Mouse (Mus musculus) embryonic facial prominence, embryonic 10.5 days (tissue): ENCODE measurements at regions not wholly inside any gene's neighbourhood (a gene's known extent, or its start where the extent isn't known, plus 50 kb on each side); places are given as distances from the start of the nearest gene placed in this dataset.

Experiments used
- DNase-seq: peaks from one replicate; pipeline ENCODE4 v3.0.0-alpha.2; 2017; ENCODE audit warnings: low spot score
- H3K27ac ChIP-seq: fragments of 300-500 bp; sonication (generic); replicated peaks from 2 replicates; pipeline ENCODE4 v1.5.1; 2016; ENCODE audit warnings: mild to moderate bottlenecking
- H3K27me3 ChIP-seq: fragments of 300-500 bp; sonication (generic); replicated peaks from 2 replicates; pipeline ENCODE4 v1.6.1; 2016; ENCODE audit warnings: low read depth, mild to moderate bottlenecking; ENCODE audit not compliant: poor library complexity, severe bottlenecking
- H3K36me3 ChIP-seq: fragments of 300-500 bp; sonication (generic); replicated peaks from 2 replicates; pipeline ENCODE4 v1.6.1; 2016; ENCODE audit warnings: mild to moderate bottlenecking, moderate library complexity
- H3K4me1 ChIP-seq: fragments of 300-500 bp; sonication (generic); 2 replicates; pipeline ENCODE4 v1.6.1; 2016
- H3K4me3 ChIP-seq: fragments of 300-500 bp; sonication (generic); 2 replicates; pipeline ENCODE4 v1.5.1; 2016; ENCODE audit warnings: mild to moderate bottlenecking, moderate library complexity
- H3K9me3 ChIP-seq: fragments of 300-500 bp; sonication (generic); 2 replicates; pipeline ENCODE4 v1.6.1; 2016; ENCODE audit warnings: mild to moderate bottlenecking
- WGBS: fragments of 180-500 bp; shearing (Covaris S2); methylation state at CpG from one replicate; pipeline ENCODE4 v1.1.7; 2016; 5-methylcytosine and 5-hydroxymethylcytosine counted together

DNA sequence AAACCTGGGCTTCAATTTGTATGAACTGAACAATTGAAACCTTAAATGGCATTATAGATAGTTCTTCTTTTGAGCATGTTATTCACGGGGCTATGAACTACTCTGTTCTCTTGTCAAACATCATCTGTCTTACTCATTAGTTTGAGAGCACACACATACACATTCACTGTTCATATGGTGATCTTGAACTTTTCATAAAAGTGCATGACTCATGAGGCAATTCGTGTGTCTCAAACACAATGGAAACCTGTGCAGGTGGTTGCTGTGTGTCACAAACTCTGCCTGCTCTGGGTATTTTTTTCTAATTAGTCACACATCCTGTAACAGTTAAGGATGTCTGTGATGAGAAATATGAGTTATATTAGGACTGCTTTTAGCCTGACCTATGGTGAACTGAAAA is 79.8 kb upstream of the Itprid2 start:
- no peak for DNase-seq
- 81% methylated on average over 2 of the region's 2 CpGs for WGBS
- Histone ChIP-seq H3K27ac (no peak overlapping the region), H3K27me3 (no peaks in the 10 kb centered on the region), H3K4me3 (no peak overlapping the region), H3K4me1 (no peaks in the 10 kb centered on the region), H3K9me3 (no peaks in the 10 kb centered on the region), H3K36me3 (no peaks in the 10 kb centered on the region)

- no peak for DNase-seq
- H3K4me1 ChIP-seq = no peaks in the 10 kb centered on the region
- 93% methylated on average over 3 of the region's 3 CpGs for whole genome bisulfite sequencing
- H3K27me3 ChIP-seq = no peaks in the 10 kb centered on the region
- H3K9me3 ChIP-seq = no peaks in the 10 kb centered on the region
- no peaks in the 10 kb centered on the region for H3K36me3 ChIP-seq
- no peak overlapping the region for H3K27ac ChIP-seq
- H3K4me3 ChIP-seq = no peak overlapping the region
Observed at GRCm38 (mm10) chr2:79557361-79557760, 77.8 kb upstream of the Itprid2 start.

- H3K27ac ChIP-seq = no peak overlapping the region; the same call in 1 of the 2 replicates
- H3K27me3 ChIP-seq = no peaks in the 10 kb centered on the region
- H3K36me3 ChIP-seq = no peaks in the 10 kb centered on the region
- H3K4me3 ChIP-seq = no peak overlapping the region
- 9% methylated on average over 3 of the region's 3 CpGs for WGBS
- H3K9me3 ChIP-seq = no peaks in the 10 kb centered on the region
- H3K4me1 ChIP-seq = peaks cover 11% of the 10 kb centered on the region
- no peak for DNase-seq
Observed at GRCm38 (mm10) chr2:79566280-79566933, 68.7 kb upstream of the Itprid2 start.

- DNase-seq = no peak
- H3K27ac ChIP-seq = no peak overlapping the region
- H3K9me3 ChIP-seq = no peaks in the 10 kb centered on the region
Observed at GRCm38 (mm10) chr2:79567413-79567934, 67.7 kb upstream of the Itprid2 start.

DNA sequence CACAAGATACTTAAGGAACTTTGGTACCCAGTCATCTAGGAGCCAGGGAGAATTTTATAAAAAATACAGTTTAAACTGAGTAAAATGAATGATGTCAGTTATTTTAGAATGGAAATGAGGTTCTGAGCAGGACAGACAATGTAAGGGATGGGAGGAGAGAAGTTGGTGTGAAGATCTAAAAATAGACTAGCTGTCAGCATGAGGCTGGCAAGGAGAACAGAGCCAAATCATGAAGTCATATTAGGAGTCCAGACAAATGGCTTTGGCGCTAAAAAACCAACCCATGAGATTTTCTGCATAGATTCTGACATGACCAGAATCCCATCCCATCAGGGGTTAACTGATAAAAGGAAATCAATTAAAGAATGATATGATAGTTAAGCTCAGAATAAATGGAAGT is 65.5 kb upstream of the Itprid2 start:
- 91% methylated on average over 1 of the region's 1 CpGs for WGBS
- no peaks in the 10 kb centered on the region for H3K36me3 ChIP-seq
- no peak for DNase-seq
- H3K4me1 ChIP-seq = peaks cover 11% of the 10 kb centered on the region
- no peaks in the 10 kb centered on the region for H3K27me3 ChIP-seq
- H3K27ac ChIP-seq = no peak overlapping the region
- no peak overlapping the region for H3K4me3 ChIP-seq
- H3K9me3 ChIP-seq = no peaks in the 10 kb centered on the region

More at GRCm38 (mm10) chr2:79567413-79567934, 67.7 kb upstream of the Itprid2 start:
- no peak overlapping the region for H3K4me3 ChIP-seq
- 78% methylated on average over 3 of the region's 3 CpGs for WGBS
- H3K36me3 ChIP-seq = no peaks in the 10 kb centered on the region
- H3K27me3 ChIP-seq = no peaks in the 10 kb centered on the region
- H3K4me1 ChIP-seq = peaks cover 11% of the 10 kb centered on the region

GRCm38 (mm10) chr2:79571910-79572309 is 63.2 kb upstream of the Itprid2 start:
- no peak for DNase-seq
- H3K27ac ChIP-seq = no peak overlapping the region
- H3K36me3 ChIP-seq = no peaks in the 10 kb centered on the region
- 0 out of 2 replicates have a peak, but pooled peaks cover 6% of the 10 kb centered on the region for H3K4me1 ChIP-seq
- no peak overlapping the region for H3K4me3 ChIP-seq
- H3K27me3 ChIP-seq = no peaks in the 10 kb centered on the region
- 86% methylated on average over 5 of the region's 5 CpGs for WGBS
- H3K9me3 ChIP-seq = no peaks in the 10 kb centered on the region

GRCm38 (mm10) chr2:79575074-79575473 is 60.1 kb upstream of the Itprid2 start:
- no peaks in the 10 kb centered on the region for H3K27me3 ChIP-seq
- H3K4me3 ChIP-seq = no peak overlapping the region
- peaks cover 5% of the 10 kb centered on the region for H3K4me1 ChIP-seq
- WGBS = 75% methylated on average over 6 of the region's 6 CpGs
- no peaks in the 10 kb centered on the region for H3K9me3 ChIP-seq
- no peak overlapping the region for H3K27ac ChIP-seq
- no peaks in the 10 kb centered on the region for H3K36me3 ChIP-seq
- no peak for DNase-seq

DNA sequence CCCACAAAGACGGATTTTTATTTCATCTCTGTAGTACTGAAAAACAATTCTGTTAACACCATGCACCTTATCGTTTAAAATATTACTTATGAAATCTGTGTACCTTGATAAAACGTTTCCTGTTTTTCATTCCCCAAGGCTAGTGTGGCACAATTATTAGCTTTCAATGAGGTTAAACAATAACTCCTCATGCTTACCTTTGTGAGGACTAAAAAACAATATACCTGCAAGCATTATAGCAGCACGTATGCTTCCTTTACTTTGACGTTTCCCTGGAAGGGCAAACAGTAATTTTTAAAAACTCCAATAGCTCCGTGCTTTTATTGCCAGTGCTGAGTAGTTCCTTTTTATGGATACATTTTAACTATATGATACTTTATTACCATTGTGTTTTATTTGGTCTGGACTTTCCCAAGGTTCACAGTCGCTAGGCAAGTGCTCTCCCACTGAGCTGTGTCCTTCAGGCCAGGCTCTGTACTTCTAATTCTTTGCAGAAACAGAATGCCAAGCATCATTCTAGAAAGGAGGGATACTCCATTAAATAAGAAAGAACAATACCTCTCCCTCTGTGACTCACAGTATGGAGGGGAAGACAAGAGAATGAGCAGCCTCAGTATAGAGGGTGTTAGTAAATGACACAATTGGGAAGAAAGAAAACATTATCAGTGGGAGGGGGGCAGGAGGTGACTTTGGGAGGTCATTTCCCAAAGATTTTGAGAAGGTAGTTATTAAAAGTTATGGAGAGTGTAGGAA is 50.0 kb upstream of the Itprid2 start:
- no peak overlapping the region for H3K4me3 ChIP-seq
- 80% methylated on average over 7 of the region's 7 CpGs for WGBS
- H3K36me3 ChIP-seq = no peaks in the 10 kb centered on the region

More for the DNA sequence above, 50.0 kb upstream of the Itprid2 start:
- H3K4me1 ChIP-seq = no peaks in the 10 kb centered on the region
- no peak for DNase-seq
- H3K27ac ChIP-seq = no peak overlapping the region
- no peaks in the 10 kb centered on the region for H3K27me3 ChIP-seq
- H3K9me3 ChIP-seq = no peaks in the 10 kb centered on the region
